Mouse (Mus musculus) CH12.LX (cell line): ENCODE results near the gene Figla.

Experiments
- CTCF ChIP-seq, 2 experiments: IDR thresholded peaks in 1 of 2; conservative IDR thresholded peaks in 1 of 2; 2 replicates each; pipeline ENCODE4 v1.5.1; 2011 to 2012; ENCODE audit warnings: low read depth in 2 of 2, low read length in 2 of 2, improper control_type of control experiment in 1 of 2, inconsistent platforms in 1 of 2, mild to moderate bottlenecking in 1 of 2, moderate library complexity in 1 of 2
- MAX ChIP-seq: IDR thresholded peaks from 2 replicates; pipeline ENCODE4 v1.6.1; 2011; ENCODE audit warnings: low read length, improper control_type of control experiment
- POLR2A ChIP-seq: IDR thresholded peaks from 2 replicates; pipeline ENCODE4 v1.6.1; 2011; ENCODE audit warnings: low read depth, mild to moderate bottlenecking, improper control_type of control experiment, low read length

DNA sequence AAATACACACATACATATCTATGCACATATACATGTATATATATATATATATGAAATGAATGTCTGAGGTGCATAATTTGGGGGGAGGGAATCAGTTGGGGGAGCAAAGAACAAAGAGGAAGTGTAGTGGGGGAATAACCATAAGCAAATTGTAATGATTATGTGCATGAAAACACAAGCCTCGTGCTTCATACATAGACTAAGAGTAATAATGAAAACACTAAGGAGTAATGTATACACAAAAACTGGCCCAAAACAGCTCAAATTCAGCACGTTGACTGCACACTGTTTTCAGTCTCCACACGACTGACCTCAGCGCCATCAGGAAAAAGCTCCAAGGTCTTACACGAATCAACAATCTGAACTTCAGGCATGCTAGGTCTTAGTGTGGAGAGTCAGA is 39.7 kb upstream of the Figla start:
- no peak for TF ChIP-seq POLR2A
- no peak for TF ChIP-seq MAX
- TF ChIP-seq CTCF (conservative IDR thresholded peaks at IDR 0.05 in 1 of 2, IDR thresholded peaks at IDR 0.05 in 1 of 2; ENCODE audit: low read depth in 2 of 2, low read length in 2 of 2): no peak
